Mouse (Mus musculus) spleen, postnatal 4 days (tissue): Measurements from ENCODE around the gene Hist1h2bh.
"Not testable (repeated sequence)": the region's sequence is repeated elsewhere in the genome, so short reads cannot be mapped to it uniquely, and the experiment has no call there.

Source experiments
- DNase-seq, 2 experiments: peaks; one replicate each; pipeline ENCODE4 v3.0.0; 2022; ENCODE audit warnings: low spot score in 2 of 2

The Hist1h2bh gene

DNA sequence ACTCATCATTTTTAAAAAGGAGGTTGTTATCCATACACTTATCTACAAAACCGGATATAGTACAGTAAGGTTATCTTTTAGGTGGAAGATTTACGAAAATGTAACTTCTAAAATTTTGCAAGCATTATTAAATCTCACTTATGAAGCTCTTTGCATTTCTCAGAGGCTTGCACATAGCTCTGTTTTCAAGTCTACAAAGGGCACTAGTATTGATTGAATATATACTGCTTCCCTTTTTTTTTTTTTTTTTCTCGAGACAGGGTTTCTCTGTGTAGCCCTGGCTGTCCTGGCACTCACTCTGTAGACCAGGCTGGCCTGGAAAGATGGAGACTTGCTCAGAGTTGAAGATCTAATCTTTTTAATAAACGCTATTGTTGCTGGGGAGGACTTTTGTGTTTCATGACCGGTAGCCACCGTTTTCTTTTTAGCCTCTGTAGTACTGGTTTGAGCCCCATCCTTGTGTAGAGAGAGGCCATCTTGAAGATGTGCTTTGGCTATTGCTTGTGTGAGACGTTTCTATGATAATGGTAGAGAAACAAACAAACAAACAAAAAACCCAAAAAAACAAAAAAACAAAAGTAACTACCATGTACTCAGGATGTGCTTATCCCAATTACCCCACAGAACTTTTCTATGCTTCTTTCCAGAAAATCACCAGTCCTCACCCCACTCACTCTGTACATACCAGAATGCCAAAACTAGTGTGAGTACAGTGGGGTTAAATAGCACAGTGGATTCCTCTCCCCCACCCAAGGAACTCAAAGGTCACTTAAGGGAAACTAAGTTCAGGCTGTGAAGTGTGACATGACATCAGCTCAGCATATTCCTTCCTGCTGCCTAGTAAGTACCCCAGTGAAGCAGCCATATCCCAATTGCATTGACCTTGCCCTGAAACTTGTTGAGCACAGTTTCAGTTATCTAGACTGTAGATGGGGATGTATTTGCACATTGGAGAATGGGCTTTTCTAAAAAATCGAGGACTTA lies 9.0 kb upstream of the Hist1h2bh start:
- DNase-seq: peak; percentile 16 to 65

DNA sequence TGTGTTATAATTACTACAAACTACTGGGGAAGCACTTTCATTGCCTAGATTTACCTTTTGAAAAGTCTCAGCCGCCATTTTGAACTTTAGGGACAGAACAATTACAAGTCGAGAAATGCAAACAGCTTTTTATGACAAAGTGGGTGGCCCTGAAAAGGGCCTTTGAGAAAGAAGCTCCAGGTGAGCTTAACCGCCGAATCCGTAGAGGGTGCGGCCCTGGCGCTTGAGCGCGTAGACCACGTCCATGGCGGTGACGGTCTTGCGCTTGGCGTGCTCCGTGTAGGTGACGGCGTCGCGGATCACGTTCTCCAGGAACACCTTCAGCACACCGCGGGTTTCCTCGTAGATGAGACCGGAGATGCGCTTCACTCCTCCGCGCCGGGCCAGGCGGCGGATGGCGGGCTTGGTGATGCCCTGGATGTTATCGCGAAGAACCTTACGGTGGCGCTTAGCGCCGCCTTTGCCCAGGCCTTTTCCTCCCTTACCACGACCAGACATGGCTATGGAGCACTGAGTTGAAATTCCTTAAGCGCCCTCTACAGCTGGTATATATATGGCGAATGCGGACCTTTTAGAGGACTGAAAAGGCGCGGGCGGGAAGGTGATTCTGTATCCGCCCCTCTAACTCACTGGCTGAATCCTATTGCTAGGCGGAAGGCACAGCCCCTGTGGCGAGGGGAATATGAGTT lies 8.1 kb upstream of the Hist1h2bh start, which contains the start of gene Hist1h4f:
Hist1h4f (minus strand) TSS at position 503 of the 689 bp plus-strand sequence.
- DNase-seq: peak; percentile 92 to 95

DNA sequence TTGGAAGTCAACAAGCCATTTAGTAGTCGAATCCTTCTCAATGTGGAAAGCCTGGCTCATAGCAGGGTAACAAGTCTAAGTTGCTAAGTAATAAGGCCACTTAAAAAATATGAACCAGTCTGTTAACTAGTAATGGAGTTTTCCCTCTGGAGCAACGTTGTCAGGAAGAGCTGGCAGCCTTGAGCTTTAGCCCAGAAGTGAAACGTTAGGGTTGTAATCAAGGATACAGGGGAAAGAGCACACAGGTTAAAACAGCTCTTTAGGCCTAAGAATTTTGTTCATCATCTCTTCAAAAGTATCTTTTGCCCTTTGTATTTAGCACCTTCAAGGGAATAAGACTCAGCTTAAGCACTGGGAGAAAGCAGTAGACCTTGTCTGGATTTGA lies 7.6 kb upstream of the Hist1h2bh start:
- peak; percentile 34 to 63 for DNase-seq

DNA sequence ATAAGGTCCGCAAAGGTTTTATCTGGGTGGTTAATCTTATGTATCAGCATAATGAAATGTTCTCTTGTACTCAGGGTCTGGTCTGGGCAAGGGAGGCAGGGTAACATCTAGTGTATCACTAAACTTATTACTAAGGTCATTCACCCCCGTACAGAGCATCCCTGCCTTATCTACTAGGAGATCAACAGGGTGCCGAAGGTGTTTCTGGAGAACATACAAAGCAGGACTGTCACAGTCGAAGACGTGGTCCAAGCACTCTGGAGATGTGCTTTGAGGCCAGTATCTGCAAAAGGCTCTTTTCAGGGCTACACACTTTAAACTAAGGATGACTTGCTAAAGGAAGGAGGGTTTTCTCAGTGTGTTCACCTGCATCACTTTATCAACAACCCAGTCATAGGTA lies 3.5 kb upstream of the Hist1h2bh start:
- DNase-seq: no peak

DNA sequence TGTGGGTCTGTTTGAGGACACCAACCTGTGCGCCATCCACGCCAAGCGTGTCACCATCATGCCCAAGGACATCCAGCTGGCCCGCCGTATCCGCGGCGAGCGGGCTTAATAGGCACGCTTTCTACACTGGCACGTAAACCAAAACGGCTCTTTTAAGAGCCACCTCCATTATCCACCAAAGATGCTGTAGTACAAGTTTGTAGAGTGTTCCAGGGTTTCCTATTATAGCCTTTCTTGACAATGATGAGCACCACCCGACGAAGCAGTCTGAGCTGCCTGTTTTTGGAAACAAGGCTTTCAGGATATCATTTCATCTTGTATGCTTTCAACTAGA lies 1.6 kb upstream of the Hist1h2bh start:
- peak; percentile 24 to 70 for DNase-seq

DNA sequence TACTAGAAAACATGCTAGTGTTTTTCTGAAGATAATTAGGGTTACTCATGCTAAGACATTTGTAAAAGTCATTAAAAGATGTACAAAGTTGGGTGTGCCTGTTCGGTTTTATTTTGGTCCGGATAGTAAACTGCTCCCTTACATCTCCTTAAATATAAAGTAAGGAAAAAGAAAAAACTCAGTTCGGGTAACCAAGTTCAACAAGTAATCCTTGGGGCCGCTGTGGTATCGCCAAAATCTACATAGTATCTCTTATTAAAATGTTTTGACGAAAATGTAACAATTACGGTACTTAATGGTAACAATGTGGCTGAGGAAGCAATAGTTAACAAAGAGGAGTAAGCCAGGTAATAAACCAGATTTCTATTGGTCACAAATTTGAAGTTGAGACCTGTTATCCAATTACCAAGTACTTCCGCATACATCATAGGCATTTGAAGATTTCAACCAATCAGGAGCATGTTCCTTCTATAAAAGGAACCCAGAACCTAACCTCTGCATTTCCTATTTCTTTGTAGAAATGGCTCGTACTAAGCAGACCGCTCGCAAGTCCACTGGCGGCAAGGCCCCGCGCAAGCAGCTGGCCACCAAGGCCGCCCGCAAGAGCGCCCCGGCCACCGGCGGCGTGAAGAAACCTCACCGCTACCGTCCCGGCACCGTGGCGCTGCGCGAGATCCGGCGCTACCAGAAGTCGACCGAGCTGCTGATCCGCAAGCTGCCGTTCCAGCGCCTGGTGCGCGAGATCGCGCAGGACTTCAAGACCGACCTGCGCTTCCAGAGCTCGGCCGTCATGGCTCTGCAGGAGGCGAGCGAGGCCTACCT lies 984 bp upstream of the Hist1h2bh start, which contains the start of gene Hist1h3f:
Hist1h3f (plus strand) TSS at position 88 of the 822 bp plus-strand sequence.
- DNase-seq: peak; percentile 85 to 93

DNA sequence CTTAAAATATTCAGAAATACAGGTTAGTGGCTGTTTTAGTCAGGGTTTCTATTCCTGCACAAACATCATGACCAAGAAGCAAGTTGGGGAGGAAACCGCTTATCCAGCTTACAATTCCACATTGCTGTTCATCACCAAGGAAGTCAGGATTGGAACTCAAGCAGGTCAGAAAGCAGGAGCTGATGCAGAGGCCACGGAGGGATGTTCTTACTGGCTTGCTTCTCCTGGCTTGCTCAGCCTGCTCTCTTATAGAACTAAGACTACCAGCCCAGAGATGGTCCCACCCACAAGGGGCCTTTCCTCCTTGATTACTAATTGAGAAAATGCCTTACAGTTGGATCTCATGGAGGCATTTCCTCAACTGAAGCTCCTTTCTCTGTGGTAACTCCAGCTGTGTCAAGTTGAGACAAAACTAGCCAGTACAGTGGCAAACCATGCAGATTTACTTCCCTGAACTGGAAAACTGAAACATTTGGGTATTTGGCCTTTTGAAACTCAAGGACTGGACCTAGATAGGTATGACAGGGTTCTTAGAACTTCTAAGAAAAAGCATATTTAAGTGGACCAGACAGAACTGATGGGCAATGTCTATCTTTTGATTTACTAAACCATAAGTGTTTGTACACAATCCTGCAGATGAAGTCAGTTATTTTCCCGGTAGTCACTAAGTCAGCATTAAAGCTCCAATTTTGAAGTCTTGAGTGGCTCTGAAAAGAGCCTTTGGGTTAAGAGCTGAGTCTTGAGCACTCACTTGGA lies 789 bp downstream of the Hist1h2bh start:
- DNase-seq: peak; percentile 31 to 66

DNA sequence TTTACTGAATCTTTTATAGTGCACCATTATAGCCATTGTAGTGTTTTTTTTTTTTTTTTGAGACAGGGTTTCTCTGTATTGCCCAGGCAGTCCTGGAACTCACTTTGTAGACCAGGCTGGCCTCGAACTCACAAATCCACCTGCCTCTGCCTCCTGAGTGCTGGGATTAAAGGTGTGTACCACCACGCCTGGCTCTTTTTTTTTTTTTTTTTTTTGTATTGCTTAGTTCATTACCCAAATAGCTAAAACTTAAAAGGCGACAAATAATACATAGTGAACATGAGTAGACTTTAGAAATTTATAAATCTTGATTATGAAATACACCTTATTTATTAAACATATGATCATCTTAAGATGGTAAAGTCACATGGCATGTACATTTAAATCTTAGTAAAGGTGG lies 1.7 kb downstream of the Hist1h2bh start:
- no peak for DNase-seq

DNA sequence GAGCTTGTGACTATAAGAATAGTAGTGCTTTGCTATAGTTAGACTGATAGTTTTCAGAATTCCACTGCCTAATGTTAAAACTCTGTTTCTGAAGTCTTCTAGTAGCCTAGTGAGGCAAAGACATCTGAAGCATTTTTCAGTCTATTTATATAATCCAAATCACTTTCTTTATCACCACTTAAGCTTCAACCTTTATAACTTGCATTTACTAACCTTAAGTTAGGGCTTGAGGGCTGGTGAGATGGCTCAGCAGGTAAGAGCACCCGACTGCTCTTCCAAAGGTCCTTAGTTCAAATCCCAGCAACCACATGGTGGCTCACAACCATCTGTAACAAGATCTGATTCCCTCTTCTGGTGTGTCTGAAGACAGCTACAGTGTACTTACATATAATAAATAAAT lies 3.4 kb downstream of the Hist1h2bh start:
- DNase-seq: not testable (repeated sequence)

DNA sequence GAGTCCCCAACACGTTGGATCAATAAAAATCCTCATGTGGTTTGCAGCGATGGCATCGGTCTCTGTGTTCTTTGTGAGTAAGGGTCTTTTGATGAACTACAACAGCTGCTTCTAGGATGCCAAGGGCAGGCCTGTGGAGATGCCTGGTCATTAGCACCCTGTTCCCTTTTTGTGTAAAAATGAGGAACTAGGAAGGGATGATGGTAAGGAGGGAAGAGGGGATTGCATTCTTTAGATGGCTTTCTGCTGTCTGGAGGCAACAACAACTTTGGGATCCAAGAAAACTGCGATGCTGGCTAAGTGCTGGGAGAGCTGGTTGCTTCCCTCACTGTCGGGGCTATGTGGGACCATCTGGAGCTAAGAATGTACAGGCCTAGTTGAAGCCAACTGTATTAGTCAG lies 4.9 kb downstream of the Hist1h2bh start:
- DNase-seq: no peak

DNA sequence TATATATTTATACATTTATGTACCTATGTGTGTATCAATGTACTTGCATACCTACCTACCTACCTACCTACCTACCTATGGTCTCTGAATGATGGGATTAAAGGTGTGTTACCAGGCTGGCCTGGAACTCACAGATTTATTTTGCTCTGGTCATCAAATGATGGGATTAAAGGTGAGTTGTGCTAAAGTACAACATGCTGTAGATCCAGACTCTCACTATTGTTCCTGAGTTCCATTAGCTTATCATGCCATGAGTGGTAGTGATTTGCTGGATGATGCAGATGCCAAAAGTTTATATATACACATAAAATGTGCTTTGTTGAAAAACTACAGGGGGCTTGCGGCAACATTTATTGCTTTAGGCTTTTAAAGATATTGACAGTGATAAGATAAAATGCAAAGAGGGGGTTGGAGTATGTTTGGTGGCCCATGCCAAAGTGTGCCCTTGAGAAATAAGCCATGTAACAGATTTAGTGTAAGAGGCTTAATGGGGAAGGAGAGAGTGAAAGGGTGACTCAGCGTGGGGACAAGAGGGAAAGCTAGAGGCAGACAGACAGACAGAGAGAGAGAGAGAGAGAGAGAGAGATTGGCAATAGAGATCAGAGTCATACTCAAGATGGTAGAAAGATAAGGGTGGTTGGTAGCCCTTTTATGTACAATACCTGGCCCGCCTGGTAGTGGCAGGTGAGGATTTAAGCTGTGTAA lies 6.0 kb downstream of the Hist1h2bh start:
- no peak for DNase-seq

DNA sequence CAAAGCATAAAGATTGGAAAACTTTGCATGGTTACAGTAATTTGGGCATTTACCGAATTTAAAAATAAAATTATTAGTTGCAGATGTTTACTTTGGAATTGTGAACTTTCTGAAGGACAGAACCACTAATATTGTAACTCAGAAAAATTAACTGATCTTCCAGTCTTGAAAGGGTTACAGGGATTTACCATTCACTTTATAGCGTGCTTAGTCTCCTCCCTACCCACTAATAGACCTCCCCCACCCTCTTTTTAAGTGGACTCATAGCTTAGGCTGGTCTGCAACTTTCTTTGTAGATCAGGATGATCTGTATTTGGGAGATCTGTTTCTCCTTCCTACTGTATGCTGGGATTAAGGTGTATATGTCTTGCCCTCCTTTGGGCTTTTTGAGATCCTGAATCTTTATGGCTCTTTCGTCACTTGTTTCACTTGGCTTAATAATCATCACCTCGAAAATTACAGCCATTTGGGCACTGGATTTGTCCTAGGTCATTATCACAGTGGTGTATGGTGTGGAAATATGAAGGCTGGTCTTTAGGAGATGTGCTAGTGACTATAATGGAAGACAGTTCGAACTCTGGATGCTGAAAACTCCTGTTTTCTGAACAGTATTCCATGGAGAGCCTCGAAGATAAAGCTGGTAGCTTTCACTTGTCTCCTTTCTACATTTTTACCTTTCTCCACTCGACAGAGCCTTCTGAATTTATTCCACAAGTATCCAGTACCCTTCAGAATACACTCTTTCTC lies 6.9 kb downstream of the Hist1h2bh start:
- peak in 1 of 2 experiments; percentile 17 for DNase-seq

DNA sequence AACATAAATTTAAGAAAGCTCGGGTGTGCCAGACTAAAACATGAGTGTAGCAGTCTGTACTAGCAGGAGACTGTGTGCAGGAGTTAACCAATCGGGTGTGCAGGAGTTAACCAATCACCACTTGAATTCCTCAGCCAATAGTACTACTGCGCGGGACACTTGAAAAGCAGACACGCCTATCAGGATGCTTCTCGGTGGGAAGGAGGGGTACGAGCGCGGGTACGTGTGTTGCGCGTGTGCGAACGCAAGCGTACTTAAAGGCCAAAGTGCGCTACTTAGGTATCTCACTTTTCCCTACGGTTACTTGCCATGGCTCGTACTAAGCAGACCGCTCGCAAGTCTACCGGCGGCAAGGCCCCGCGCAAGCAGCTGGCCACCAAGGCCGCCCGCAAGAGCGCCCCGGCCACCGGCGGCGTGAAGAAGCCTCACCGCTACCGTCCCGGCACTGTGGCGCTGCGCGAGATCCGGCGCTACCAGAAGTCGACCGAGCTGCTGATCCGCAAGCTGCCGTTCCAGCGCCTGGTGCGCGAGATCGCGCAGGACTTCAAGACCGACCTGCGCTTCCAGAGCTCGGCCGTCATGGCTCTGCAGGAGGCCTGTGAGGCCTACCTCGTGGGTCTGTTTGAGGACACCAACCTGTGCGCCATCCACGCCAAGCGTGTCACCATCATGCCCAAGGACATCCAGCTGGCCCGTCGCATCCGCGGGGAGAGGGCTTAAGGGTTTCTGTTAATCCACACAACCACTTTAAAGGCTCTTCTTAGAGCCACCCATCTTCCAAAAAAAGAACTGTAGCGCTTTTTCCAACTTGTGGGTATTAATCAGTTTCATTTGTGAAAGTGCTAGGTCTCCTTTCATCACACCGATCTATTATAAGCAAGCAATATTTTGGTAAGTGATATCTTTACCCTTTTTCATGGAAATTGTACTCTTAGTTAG lies 7.8 kb downstream of the Hist1h2bh start, which contains the start of gene Hist1h3g:
Hist1h3g (plus strand) TSS at position 286 of the 939 bp plus-strand sequence.
- peak; percentile 89 to 93 for DNase-seq

DNA sequence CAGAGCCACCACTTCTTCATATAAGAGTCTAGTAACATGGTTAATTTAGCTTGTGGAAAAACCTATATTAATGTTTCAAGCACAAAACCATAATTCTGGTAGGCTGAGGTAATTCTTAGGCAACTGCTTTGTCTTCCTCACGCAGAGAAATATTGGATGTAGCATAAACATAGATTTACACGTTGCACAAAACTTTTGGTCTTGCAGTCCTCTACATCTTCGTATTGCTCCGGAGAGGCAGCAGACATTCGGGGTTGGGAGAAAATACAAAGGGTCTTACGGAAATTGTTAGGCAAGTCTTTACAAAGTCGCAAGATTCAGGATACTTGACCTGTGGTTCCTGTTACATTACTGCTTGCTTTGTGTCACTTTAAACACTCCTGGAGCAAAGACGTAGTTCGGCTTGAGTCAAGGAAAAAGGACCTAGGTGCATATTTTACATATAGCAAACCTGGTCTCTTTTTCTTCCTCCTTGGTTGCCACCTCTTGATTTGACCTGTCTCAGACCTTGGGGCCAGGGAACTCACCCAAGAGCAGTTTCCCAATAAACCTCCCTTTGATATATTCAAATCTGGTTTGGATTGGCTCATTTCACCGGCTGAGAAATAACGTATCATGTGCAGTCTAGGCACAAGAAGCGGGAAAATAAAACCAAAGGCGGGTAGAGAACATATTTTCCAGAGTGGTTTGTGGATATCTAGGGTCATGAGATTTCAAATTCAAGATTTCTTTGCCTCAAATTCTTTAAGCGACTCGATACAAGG lies 8.6 kb downstream of the Hist1h2bh start:
- DNase-seq: peak; percentile 57 to 76

DNA sequence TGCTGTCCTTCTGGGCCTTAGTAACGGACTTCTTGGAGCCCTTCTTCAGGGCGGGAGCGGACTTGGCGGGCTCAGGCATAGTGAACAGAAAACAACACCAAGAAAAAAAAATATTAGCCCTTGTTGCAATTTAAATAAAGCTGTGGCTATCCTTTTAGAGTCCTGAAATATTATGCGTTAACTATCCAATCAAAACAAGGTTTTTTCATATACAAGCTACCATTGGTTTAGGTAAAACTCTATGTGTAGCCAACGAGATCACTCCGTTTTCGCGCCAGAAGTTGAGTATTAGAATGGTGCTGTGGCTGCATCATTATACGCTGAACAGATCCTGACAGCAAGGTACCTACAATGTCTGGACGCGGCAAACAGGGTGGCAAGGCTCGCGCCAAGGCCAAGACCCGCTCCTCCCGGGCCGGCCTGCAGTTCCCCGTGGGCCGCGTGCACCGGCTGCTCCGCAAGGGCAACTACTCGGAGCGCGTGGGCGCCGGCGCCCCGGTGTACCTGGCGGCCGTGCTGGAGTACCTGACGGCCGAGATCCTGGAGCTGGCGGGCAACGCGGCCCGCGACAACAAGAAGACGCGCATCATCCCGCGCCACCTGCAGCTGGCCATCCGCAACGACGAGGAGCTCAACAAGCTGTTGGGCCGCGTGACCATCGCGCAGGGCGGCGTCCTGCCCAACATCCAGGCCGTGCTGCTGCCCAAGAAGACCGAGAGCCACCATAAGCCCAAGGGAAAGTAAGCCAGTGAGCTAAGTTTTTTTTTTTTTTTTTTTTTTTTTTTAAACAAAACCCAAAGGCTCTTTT lies 9.4 kb downstream of the Hist1h2bh start, which contains the start of gene Hist1h2af:
Hist1h2af (plus strand) TSS at position 347 of the 808 bp plus-strand sequence.
- DNase-seq: peak; percentile 83 to 88

DNA sequence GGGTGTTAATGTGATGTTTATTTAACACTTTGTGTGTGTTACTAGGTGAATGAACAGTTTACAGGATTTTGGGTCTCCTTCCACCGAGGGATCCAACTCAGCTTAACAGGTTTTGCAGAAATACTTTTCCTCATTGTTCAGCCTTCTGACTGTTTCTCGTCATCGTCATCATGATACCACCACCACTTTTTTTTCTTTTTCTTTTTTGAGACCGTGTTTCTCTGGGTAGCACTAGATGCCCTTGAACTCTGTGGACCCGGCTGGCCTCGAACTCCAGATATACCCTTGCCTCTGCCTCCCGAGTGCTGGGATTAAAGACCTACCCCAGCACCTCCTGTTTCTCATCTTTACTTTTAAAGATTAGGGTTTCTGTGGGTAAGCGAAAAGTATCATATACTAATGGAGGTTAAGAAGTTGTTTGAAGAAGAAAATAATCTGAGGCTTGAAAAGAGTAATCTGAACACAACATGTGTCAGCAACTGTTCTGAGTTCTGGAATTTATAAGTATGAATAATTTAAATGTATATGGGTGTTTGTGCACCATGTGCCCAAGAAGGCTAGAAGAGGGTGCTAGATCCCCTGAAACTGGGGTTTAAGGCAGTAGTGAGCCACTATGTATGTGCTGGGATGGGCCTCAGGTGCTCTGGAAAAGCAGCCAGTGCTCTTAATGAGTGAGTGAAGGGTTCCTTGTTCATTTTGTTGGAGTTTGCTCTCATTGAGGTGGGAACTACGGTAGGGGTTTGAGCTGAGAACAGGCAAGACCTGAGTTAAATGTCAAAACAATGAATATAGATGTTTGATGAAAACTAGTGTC lies 10.7 kb downstream of the Hist1h2bh start:
- DNase-seq: peak; percentile 51 to 71
